Mouse (Mus musculus): ENCODE measurements at regions not wholly inside any gene's neighbourhood (a gene's known extent, or its start where the extent isn't known, plus 50 kb on each side); places are given as distances from the start of the nearest gene placed in this dataset.

GRCm38 (mm10) chr2:28141975-28142374 is 50.8 kb upstream of the Olfm1 start:
- H3K27me3 ChIP-seq, result peaks cover 5% of the 10 kb centered on the region; the same call in 1 of the 2 replicates
- no peak for ATAC-seq (ENCODE audit: low FRiP score)
- no peak overlapping the region for H3K4me3 ChIP-seq
- H3K4me1 ChIP-seq (replicated peaks), result peaks cover 26% of the 10 kb centered on the region
- no peak overlapping the region for H3K9ac ChIP-seq
- H3K36me3 ChIP-seq, result no peaks in the 10 kb centered on the region
- WGBS, result 25% methylated on average over 4 of the region's 4 CpGs
- H3K9me3 ChIP-seq, result no peaks in the 10 kb centered on the region
- H3K4me2 ChIP-seq, result no peak overlapping the region
- H3K27ac ChIP-seq, result 0 out of 2 replicates have a peak overlapping the region, but pooled peaks have one; percentile 35

GRCm38 (mm10) chr2:28141556-28141955 is 51.2 kb upstream of the Olfm1 start:
- no peak overlapping the region for H3K4me2 ChIP-seq
- peaks cover 5% of the 10 kb centered on the region; the same call in 1 of the 2 replicates for H3K27me3 ChIP-seq
- H3K4me3 ChIP-seq, result no peak overlapping the region
- H3K36me3 ChIP-seq, result no peaks in the 10 kb centered on the region
- WGBS, result 31% methylated on average over 4 of the region's 4 CpGs
- peaks cover 26% of the 10 kb centered on the region for H3K4me1 ChIP-seq (replicated peaks)
- no peak overlapping the region for H3K9ac ChIP-seq
- ATAC-seq (ENCODE audit: low FRiP score), result peak; percentile 28; the same call in 1 of the 2 replicates
- peak overlapping the region; percentile 73; the same call in 1 of the 2 replicates for H3K27ac ChIP-seq
- H3K9me3 ChIP-seq, result no peaks in the 10 kb centered on the region

GRCm38 (mm10) chr2:28138583-28138982 is 53.9 kb upstream of the Fcnb start:
- Histone ChIP-seq H3K27me3 (no peaks in the 10 kb centered on the region), H3K27ac (no peak overlapping the region), H3K4me2 (no peak overlapping the region), H3K4me3 (no peak overlapping the region), H3K9me3 (no peaks in the 10 kb centered on the region), H3K9ac (no peak overlapping the region), H3K4me1 (replicated peaks) (peaks cover 22% of the 10 kb centered on the region), H3K36me3 (no peaks in the 10 kb centered on the region)
- 54% methylated on average over 6 of the region's 6 CpGs for WGBS
- ATAC-seq (ENCODE audit: low FRiP score), result no peak

GRCm38 (mm10) chr2:28134605-28135004 is 49.9 kb upstream of the Fcnb start:
- Histone ChIP-seq H3K9me3 (no peaks in the 10 kb centered on the region), H3K4me2 (no peak overlapping the region), H3K9ac (no peak overlapping the region), H3K4me3 (no peak overlapping the region), H3K36me3 (no peaks in the 10 kb centered on the region), H3K4me1 (replicated peaks) (peaks cover 6% of the 10 kb centered on the region; the same call in 1 of the 2 replicates), H3K27me3 (no peaks in the 10 kb centered on the region), H3K27ac (no peak overlapping the region)
- no peak for ATAC-seq (ENCODE audit: low FRiP score)
- 96% methylated on average over 1 of the region's 1 CpGs for WGBS

All from hindbrain, embryonic 13.5 days (tissue).